Mouse (Mus musculus) midbrain, embryonic 15.5 days (tissue): ENCODE measurements around the gene Tnnc2. TPM values are rescaled to one million over a fixed set of nuclear protein-coding genes. Genes with fewer than 3 reads are reported as not detected.

ENCODE experiments used
- ATAC-seq: fragments of 200-750 bp; cut with Nextera tagmentation; replicated peaks from 2 replicates; pipeline ENCODE4 v1.8.0; 2017; ENCODE audit warnings: moderate TSS enrichment
- H3K27ac ChIP-seq: fragments of 300-500 bp; sonication (generic); 2 replicates; pipeline ENCODE4 v1.5.1; 2015; ENCODE audit warnings: mild to moderate bottlenecking, inconsistent platforms
- H3K27me3 ChIP-seq: fragments of 300-500 bp; sonication (generic); replicated peaks from 2 replicates; pipeline ENCODE4 v1.6.1; 2015; ENCODE audit warnings: inconsistent platforms
- H3K36me3 ChIP-seq: fragments of 300-500 bp; sonication (generic); replicated peaks from 2 replicates; pipeline ENCODE4 v1.6.1; 2015; ENCODE audit warnings: inconsistent platforms
- H3K4me1 ChIP-seq: fragments of 300-500 bp; sonication (generic); 2 replicates; pipeline ENCODE4 v1.6.1; 2015; ENCODE audit warnings: inconsistent platforms
- H3K4me2 ChIP-seq: fragments of 300-500 bp; sonication (generic); 2 replicates; pipeline ENCODE4 v1.6.1; 2015; ENCODE audit warnings: inconsistent platforms, mild to moderate bottlenecking, moderate library complexity
- H3K4me3 ChIP-seq: fragments of 300-500 bp; sonication (generic); 2 replicates; pipeline ENCODE4 v1.5.1; 2015; ENCODE audit warnings: mild to moderate bottlenecking, inconsistent platforms
- H3K9ac ChIP-seq: fragments of 300-500 bp; sonication (generic); 2 replicates; pipeline ENCODE4 v1.6.1; 2015; ENCODE audit warnings: mild to moderate bottlenecking, inconsistent platforms
- H3K9me3 ChIP-seq: fragments of 300-500 bp; sonication (generic); 2 replicates; pipeline ENCODE4 v1.6.1; 2016; ENCODE audit warnings: inconsistent platforms
- WGBS: fragments of 180-500 bp; shearing (Covaris S2); methylation state at CpG from one replicate; pipeline ENCODE4 v1.1.7; 2015; ENCODE audit warnings: mixed read lengths; 5-methylcytosine and 5-hydroxymethylcytosine counted together
- polyA plus RNA-seq: library from polyadenylated mRNA; unstranded; fragments of >200 nt; fragmentation: Nextera tagmentation; extraction: Ambion mirVana; gene quantifications from 2 replicates; pipeline ENCODE4 v1.2.1, GENCODE M21; 2015

Gene Tnnc2
- polyA plus RNA-seq, 1 experiment from 2014 or later, result not detected

DNA sequence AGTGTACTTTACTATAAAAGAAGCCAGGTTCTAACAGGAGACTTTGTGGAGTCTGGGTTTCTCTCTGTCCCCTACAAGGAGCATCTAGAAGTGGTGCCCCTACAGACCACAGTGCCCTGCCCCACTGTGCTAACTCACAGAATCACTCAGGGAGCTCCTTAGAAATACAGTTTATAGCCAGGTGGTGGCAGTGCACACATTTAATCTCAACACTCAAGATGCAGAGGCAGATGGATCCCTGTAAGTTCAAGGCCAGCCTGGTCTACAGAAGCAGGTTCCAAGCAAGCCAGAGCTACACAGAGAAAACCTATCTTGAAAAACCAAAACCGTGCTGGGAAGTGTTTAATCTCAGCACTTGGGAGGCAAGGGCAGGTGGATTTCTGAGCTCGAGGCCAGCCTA is 14.0 kb upstream of the Tnnc2 start:
- H3K27ac ChIP-seq, result no peak overlapping the region
- peaks cover 26% of the 10 kb centered on the region for H3K36me3 ChIP-seq
- no peak overlapping the region for H3K4me3 ChIP-seq
- H3K4me1 ChIP-seq, result no peaks in the 10 kb centered on the region; the same call in 1 of the 2 replicates
- no peaks in the 10 kb centered on the region for H3K27me3 ChIP-seq
- ATAC-seq, result no peak
- WGBS, result 97% methylated on average over 2 of the region's 2 CpGs
- no peak overlapping the region for H3K4me2 ChIP-seq
- no peak overlapping the region for H3K9ac ChIP-seq
- H3K9me3 ChIP-seq, result no peaks in the 10 kb centered on the region

DNA sequence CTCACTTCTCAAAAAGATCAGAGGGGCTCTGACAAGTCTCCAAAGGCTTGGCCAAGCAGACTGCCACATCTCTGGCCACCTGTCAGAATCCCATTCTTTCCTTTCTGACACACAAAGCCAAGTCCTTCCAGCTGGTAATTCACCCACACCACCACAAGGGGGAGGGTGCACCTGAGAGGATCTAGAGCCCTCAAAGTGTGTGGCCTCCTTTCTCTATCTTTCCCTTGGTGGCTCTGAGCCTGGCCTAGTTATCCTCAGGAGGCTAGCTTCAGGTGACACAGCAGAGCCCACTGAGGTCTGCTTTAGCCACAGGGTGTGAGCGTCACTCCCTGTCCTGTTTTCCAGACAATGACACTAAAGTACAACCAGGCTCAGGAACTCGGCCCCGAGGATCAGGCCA is 13.5 kb upstream of the Tnnc2 start:
- 81% methylated on average over 3 of the region's 3 CpGs for WGBS
- Histone ChIP-seq H3K27ac (no peak overlapping the region), H3K9me3 (no peaks in the 10 kb centered on the region), H3K36me3 (peaks cover 25% of the 10 kb centered on the region), H3K27me3 (no peaks in the 10 kb centered on the region), H3K4me1 (peaks cover 3% of the 10 kb centered on the region; the same call in 1 of the 2 replicates), H3K9ac (no peak overlapping the region), H3K4me3 (no peak overlapping the region), H3K4me2 (no peak overlapping the region)
- no peak for ATAC-seq

DNA sequence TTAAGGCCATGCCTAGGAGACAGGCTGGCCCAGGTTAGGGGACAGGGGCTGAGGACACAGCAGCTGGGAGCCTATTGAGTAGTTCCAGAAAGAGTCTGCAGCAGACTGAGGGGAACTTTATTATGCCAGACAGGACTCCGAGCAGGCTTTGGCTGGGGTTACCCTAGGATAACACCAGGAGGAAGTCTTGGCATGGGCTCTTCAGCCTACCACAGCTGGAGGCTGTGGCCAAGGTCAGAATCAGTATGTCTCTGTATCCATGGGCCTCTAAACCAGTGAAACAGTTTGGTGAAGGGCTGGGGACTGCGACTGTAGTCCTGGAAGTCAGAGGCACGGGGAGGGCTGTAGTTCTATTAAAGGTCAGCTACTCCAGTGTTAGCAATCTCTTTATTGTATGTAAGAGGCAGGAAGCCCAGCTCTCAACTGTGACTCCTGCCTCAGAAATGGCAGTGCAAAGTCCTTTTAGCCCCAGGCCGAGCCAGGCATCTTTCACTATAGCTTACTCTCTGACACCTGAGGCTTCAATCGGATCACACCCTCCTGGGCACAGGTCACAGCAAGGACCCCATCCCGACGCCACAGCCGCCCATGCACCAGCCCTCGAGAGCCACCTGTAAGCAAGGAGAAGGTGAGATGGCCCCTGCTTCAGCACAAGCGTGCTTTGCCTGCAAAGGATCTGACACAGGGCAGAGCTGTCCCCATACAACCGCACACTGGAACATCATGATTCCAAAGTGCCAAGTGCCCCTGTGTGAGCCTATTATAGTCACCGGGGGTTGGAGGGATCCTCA is 12.8 kb upstream of the Tnnc2 start:
- Histone ChIP-seq H3K4me2 (no peak overlapping the region), H3K4me3 (no peak overlapping the region), H3K27ac (no peak overlapping the region), H3K4me1 (peaks cover 4% of the 10 kb centered on the region; the same call in 1 of the 2 replicates), H3K9me3 (no peaks in the 10 kb centered on the region), H3K9ac (no peak overlapping the region), H3K27me3 (no peaks in the 10 kb centered on the region), H3K36me3 (peaks cover 20% of the 10 kb centered on the region)
- 95% methylated on average over 12 of the region's 12 CpGs for WGBS
- no peak for ATAC-seq

DNA sequence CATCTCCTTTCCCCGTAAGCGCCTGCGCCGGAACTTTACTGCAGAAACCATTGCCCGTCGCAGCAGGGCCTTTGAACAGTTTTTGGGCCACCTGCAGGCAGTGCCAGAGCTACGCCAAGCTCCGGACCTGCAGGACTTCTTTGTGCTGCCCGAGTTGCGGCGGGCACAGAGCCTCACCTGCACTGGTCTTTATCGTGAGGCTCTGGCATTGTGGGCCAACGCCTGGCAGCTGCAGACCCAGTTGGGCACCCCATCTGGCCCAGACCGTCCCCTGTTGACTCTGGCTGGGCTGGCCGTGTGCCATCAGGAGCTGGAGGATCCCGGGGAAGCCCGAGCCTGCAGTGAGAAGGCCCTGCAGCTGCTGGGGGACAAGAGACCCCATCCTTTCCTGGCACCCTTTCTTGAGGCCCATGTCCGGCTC is 12.1 kb upstream of the Tnnc2 start:
- Histone ChIP-seq H3K27me3 (no peaks in the 10 kb centered on the region), H3K4me1 (peaks cover 9% of the 10 kb centered on the region; the same call in 1 of the 2 replicates), H3K9ac (no peak overlapping the region), H3K27ac (no peak overlapping the region), H3K36me3 (peaks cover 18% of the 10 kb centered on the region), H3K4me2 (no peak overlapping the region), H3K9me3 (no peaks in the 10 kb centered on the region), H3K4me3 (no peak overlapping the region)
- WGBS, result 94% methylated on average over 18 of the region's 18 CpGs
- ATAC-seq, result no peak

DNA sequence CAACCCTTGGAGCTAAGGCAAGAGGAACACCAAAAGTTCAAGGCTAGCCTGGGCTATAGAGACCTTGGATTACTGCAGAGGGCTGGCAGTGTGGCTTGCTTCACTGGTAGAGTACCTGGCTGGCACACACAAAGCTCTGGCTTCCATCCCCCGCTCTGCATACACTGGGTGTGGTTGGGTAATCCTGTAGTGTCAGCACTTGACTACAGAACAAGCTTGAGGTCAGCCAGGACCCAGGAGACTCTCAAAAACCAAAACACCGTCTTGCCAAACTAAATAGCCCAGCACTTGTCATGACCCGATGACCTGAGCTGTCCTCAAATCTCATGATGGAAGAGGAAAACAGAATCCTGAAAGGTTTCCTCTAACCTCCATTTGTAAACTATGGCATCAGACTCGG is 10.7 kb upstream of the Tnnc2 start:
- no peak overlapping the region for H3K27ac ChIP-seq
- no peak for ATAC-seq
- H3K4me3 ChIP-seq, result no peak overlapping the region
- H3K9me3 ChIP-seq, result no peaks in the 10 kb centered on the region
- peaks cover 11% of the 10 kb centered on the region for H3K36me3 ChIP-seq
- no peak overlapping the region for H3K9ac ChIP-seq
- 85% methylated on average over 4 of the region's 4 CpGs for WGBS
- peaks cover 16% of the 10 kb centered on the region for H3K4me1 ChIP-seq
- H3K4me2 ChIP-seq, result no peak overlapping the region
- H3K27me3 ChIP-seq, result no peaks in the 10 kb centered on the region

DNA sequence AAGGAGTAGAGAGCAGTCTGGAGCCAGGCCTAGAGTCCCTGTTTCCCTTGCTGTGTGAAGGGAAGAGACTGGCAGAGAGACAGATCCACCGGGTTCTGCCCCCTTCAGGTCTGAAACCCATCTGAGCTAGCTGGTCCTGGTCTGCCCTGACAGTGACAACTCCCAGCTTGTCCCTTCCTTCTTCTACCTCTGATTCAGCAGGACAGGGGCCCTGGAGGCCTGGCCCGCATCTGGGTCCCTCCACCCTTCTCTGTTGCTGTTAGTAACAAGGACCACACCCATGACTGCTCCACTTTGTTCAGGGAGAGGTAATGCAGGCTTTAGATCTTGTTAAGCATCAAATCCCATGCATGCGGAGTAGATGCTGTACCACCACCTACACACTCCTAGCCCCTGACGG is 8.6 kb upstream of the Tnnc2 start:
- ATAC-seq, result no peak
- no peak overlapping the region for H3K4me2 ChIP-seq
- H3K9me3 ChIP-seq, result no peaks in the 10 kb centered on the region
- peaks cover 5% of the 10 kb centered on the region; the same call in 1 of the 2 replicates for H3K36me3 ChIP-seq
- H3K4me3 ChIP-seq, result no peak overlapping the region
- no peak overlapping the region for H3K27ac ChIP-seq
- H3K4me1 ChIP-seq, result peaks cover 24% of the 10 kb centered on the region
- WGBS, result 82% methylated on average over 4 of the region's 4 CpGs
- H3K27me3 ChIP-seq, result no peaks in the 10 kb centered on the region
- H3K9ac ChIP-seq, result no peak overlapping the region

DNA sequence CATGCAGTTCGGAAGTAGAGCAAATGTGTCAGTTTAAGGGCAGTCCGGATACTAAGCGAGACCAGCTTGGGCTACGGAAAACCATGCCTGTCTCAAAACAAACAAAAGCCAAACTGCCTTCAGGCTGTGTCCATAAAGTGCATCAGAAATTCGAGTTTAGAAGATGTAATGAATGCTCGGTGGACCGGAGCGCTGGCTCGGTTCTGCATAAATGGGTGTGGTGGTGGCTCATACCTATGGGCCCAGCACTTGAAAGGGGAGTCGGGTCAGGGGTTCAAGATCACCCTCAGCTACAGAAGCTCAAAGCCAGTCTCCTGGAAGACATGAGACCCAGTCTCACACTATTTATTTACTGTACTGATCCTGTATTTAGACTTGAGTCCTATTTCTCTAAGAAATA is 8.0 kb upstream of the Tnnc2 start:
- Histone ChIP-seq H3K4me3 (no peak overlapping the region), H3K27me3 (no peaks in the 10 kb centered on the region), H3K36me3 (peaks cover 5% of the 10 kb centered on the region; the same call in 1 of the 2 replicates), H3K4me2 (no peak overlapping the region), H3K9me3 (no peaks in the 10 kb centered on the region), H3K9ac (no peak overlapping the region), H3K27ac (no peak overlapping the region), H3K4me1 (peaks cover 24% of the 10 kb centered on the region)
- no peak for ATAC-seq
- WGBS, result 84% methylated on average over 10 of the region's 10 CpGs

DNA sequence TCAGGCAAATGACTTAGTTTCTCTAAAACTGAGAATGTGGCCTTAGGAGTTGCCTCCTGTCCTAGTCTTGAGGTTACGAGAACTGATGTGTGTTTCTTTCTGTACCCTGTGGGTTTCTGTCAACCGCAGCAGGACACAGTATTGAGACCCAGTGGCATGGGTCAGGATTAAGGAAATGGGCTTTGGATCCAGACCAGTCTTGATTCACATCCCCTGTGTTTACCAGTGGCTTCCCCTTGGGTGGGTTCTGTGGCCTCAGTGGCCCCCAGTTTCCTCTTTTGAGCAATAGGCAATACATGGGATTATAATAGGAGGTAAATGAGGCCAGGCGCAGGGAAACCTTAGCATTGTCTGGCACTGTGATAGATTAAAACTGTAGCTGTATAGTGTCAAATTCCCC is 7.3 kb upstream of the Tnnc2 start:
- Histone ChIP-seq H3K4me2 (peak overlapping the region; percentile 88), H3K4me1 (peaks cover 24% of the 10 kb centered on the region), H3K27me3 (no peaks in the 10 kb centered on the region), H3K27ac (no peak overlapping the region), H3K4me3 (0 out of 2 replicates have a peak overlapping the region, but pooled peaks have one; percentile 57), H3K9me3 (no peaks in the 10 kb centered on the region), H3K9ac (no peak overlapping the region), H3K36me3 (no peaks in the 10 kb centered on the region; the same call in 1 of the 2 replicates)
- no peak for ATAC-seq
- 85% methylated on average over 3 of the region's 3 CpGs for WGBS

DNA sequence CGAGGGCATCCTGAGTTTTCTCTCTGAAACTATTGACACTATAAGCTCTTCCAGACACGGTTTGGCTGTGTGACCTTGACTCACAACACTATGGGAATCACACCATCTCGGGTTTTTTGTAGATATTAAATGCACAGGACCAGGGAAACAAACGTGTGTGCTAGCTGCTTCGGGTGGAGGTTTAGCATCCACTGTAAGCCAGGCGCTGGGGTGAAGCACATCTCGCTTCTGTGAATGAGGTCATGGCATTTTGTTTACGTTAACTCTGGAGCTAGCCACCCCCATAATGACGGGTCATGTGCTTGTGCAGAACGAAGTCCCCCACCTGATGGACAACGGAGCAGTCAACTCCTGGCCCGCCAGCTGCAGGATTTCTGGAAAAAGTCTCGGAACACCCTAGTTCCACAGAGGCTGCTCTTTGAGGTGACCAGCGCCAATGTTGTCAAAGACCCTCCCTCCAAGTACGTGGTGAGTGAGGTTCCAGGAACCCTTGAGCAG is 6.7 kb upstream of the Tnnc2 start:
- Histone ChIP-seq H3K4me3 (peak overlapping the region; percentile 57), H3K4me2 (peak overlapping the region; percentile 88), H3K36me3 (no peaks in the 10 kb centered on the region), H3K4me1 (peaks cover 24% of the 10 kb centered on the region), H3K9me3 (no peaks in the 10 kb centered on the region), H3K9ac (peak overlapping the region; percentile 67), H3K27me3 (no peaks in the 10 kb centered on the region), H3K27ac (peak overlapping the region; percentile 71)
- peak; percentile 19; the same call in 1 of the 2 replicates for ATAC-seq
- 11% methylated on average over 15 of the region's 15 CpGs for WGBS

DNA sequence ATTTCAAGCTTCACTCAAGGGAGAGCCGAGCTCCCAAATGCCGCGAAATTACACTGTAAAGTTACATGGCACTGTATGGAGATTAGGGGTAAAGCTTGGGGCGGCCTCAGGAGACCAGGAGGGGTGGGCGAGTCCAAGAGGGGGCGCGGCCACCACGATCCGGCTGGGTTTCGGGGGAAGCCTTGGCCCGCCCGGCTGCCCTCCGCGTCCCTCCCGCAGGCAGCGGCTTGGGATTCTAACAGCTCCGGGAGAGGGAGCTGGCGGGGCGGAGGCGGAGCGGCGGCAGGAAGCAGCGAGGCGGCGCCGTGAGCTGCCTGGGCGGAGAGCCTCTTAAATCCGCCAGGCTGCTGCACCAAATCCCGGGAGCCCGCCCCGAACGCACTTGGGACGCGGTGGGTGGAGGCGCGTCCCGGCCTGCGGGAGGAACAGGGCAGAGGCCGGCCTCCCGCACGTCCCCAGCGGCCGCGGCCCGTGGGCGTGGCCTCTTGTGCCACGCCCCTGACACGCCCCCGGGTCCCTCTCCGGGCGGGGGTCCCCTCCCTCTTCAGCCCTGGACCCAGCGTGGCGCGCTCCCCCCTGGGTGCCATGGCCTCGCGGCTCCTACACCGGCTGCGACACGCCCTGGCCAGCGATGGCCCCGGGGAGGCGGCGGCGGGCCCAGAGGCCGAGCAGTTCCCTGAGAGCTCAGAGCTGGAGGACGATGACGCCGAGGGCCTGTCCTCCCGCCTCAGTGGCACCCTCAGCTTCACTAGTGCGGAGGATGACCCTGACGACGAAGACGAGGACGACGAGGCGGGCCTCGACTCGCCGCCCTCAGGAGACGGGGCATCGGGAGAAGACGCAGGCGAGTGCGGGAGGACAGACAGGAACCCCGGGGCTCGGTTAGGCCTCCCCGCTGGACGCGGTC is 6.0 kb upstream of the Tnnc2 start, which contains the start of gene Snx21:
Snx21 (plus strand) TSS at position 343 of the 907 bp plus-strand sequence.
- under 1% methylated on average over 82 of the region's 89 CpGs for WGBS
- H3K9me3 ChIP-seq, result no peaks in the 10 kb centered on the region

DNA sequence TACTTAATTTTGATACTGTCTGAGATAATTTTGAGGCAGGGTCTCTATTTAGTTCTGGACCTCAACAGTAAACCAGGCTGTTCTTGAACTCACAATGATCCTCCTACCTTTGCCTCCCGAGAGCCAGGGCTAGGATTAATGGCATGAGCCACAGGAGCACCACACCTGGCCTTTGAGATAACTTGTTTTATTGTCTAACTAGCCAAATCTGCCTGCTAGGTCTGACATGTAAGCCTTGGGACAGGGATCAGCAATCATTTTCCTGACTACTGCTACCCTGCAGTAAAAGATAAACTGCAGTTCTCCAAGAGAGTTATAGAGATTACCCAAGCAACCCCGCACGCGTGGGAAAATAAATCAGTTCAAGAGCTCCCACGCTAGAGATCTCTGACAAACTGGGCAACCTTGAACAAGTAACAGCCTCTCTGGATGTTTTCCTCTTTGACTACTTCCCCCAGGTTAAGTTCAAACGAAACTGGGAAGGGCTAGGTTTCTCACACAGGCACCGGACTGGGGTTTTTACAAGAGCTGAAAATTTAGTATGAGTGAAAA is 5.2 kb upstream of the Tnnc2 start:
- Histone ChIP-seq H3K27me3 (no peaks in the 10 kb centered on the region), H3K27ac (peak overlapping the region; percentile 71), H3K9me3 (no peaks in the 10 kb centered on the region), H3K4me1 (peaks cover 24% of the 10 kb centered on the region), H3K9ac (peak overlapping the region; percentile 67; the same call in 1 of the 2 replicates), H3K4me3 (peak overlapping the region; percentile 57), H3K36me3 (no peaks in the 10 kb centered on the region), H3K4me2 (peak overlapping the region; percentile 88)
- no peak for ATAC-seq
- 17% methylated on average over 7 of the region's 7 CpGs for WGBS

More for the DNA sequence above, 6.0 kb upstream of the Tnnc2 start, which contains the start of gene Snx21:
- peak within 1 kb of the TSS; percentile 57 for H3K4me3 ChIP-seq
- peak within 1 kb of the TSS; percentile 88 for H3K4me2 ChIP-seq
- no peaks in the 10 kb centered on the region for H3K27me3 ChIP-seq
- ATAC-seq, result peak; percentile 85
- H3K36me3 ChIP-seq, result no peaks in the 10 kb centered on the region
- peak within 1 kb of the TSS; percentile 71 for H3K27ac ChIP-seq
- H3K4me1 ChIP-seq, result peaks cover 24% of the 10 kb centered on the region
- peak within 1 kb of the TSS; percentile 67 for H3K9ac ChIP-seq
